Mouse (Mus musculus) embryonic fibroblast, embryonic 13.5 days (primary cell): ENCODE measurements around the gene Glyr1.

Experiments
- CTCF ChIP-seq: IDR thresholded peaks from 2 replicates; pipeline ENCODE4 v1.5.1; 2011; ENCODE audit warnings: mild to moderate bottlenecking, control low read depth, low read length, moderate library complexity, borderline replicate concordance; ENCODE audit not compliant: insufficient read depth
- POLR2A ChIP-seq: IDR thresholded peaks from 2 replicates; pipeline ENCODE4 v1.6.1; 2011; ENCODE audit warnings: low read depth, mild to moderate bottlenecking, control low read depth, low read length, moderate library complexity

- TF ChIP-seq POLR2A (no peak), CTCF (0 out of 2 replicates have a peak, but pooled peaks have one; percentile 14)
Measured at GRCm38 (mm10) chr16:4979755-4980380, 69.8 kb downstream of the Glyr1 start.
